Mouse (Mus musculus) stomach, adult 2 months (tissue): Measurements from ENCODE around the gene Olfr837. TPM values are rescaled to one million over a fixed set of nuclear protein-coding genes. Genes with fewer than 3 reads are reported as not detected.

Experiments
- polyA plus RNA-seq: library from polyadenylated mRNA; depleted of rRNA; stranded (reverse); fragments of >200 nt; gene quantifications from 2 replicates; pipeline ENCODE4 v1.2.3, GENCODE M21; 2012; rRNA removed

The Olfr837 gene
- not detected in 2 replicates for polyA plus RNA-seq

GRCm38 (mm10) chr9:19136017-19136416, at the start of gene Olfr837:
Olfr837 (plus strand) TSS chr9:19136317.

GRCm38 (mm10) chr9:19120082-19120481, 16.0 kb upstream of the Olfr837 start, which contains the start of gene Olfr836:
Olfr836 (plus strand) TSS chr9:19120382.

GRCm38 (mm10) chr9:19177212-19177611, 41.1 kb downstream of the Olfr837 start, which contains the start of gene Olfr839-ps1:
Olfr839-ps1 (minus strand) TSS chr9:19177312.

Other genes with a start within 250 kb of the Olfr837 start
- gene Olfr832, start 199.2 kb upstream of the Olfr837 start, polyA plus RNA-seq, result not detected in 2 replicates
- not detected in 2 replicates for gene Olfr834, start 148.3 kb upstream of the Olfr837 start, polyA plus RNA-seq
- gene Olfr835, start 103.6 kb upstream of the Olfr837 start, polyA plus RNA-seq, result not detected in 2 replicates
- gene Olfr836, start 15.9 kb upstream of the Olfr837 start, polyA plus RNA-seq, result not detected in 2 replicates
- not detected in 2 replicates for gene Olfr839-ps1, start 41.0 kb downstream of the Olfr837 start, polyA plus RNA-seq
- not detected in 2 replicates for gene Olfr843, start 115.7 kb downstream of the Olfr837 start, polyA plus RNA-seq
- gene Olfr844, start 180.0 kb downstream of the Olfr837 start, polyA plus RNA-seq, result not detected in 2 replicates
- not detected in 2 replicates for gene Olfr845, start 200.1 kb downstream of the Olfr837 start, polyA plus RNA-seq
- not detected in 2 replicates for gene Olfr846, start 227.7 kb downstream of the Olfr837 start, polyA plus RNA-seq
- not detected in 2 replicates for gene Olfr847, start 242.4 kb downstream of the Olfr837 start, polyA plus RNA-seq